Mouse (Mus musculus): ENCODE results near the gene Dpt.
A peak's percentile ranks its signal among the peaks of the same experiment; 100 is the strongest.

Gene Dpt

GRCm38 (mm10) chr1:164821307-164821706 is 24.9 kb downstream of the Dpt start:
- no peak for DNase-seq

GRCm38 (mm10) chr1:164821821-164822220 is 25.4 kb downstream of the Dpt start:
- no peak for DNase-seq

- DNase-seq, result no peak
Measured at GRCm38 (mm10) chr1:164822268-164822667, 25.8 kb downstream of the Dpt start.

- DNase-seq, result no peak
Measured at GRCm38 (mm10) chr1:164824896-164825295, 28.5 kb downstream of the Dpt start.

GRCm38 (mm10) chr1:164829881-164830280 is 33.4 kb downstream of the Dpt start:
- no peak for DNase-seq

GRCm38 (mm10) chr1:164832459-164832858 is 36.0 kb downstream of the Dpt start:
- no peak for DNase-seq

- DNase-seq, result no peak
Measured at GRCm38 (mm10) chr1:164848616-164849265, 52.3 kb downstream of the Dpt start.

- DNase-seq, result peak; percentile 16
Measured at GRCm38 (mm10) chr1:164855700-164856099, 59.3 kb downstream of the Dpt start.

GRCm38 (mm10) chr1:164859952-164860351 is 63.5 kb downstream of the Dpt start:
- DNase-seq, result no peak

GRCm38 (mm10) chr1:164860782-164861181 is 64.3 kb downstream of the Dpt start:
- DNase-seq, result no peak

- no peak for DNase-seq
Measured at GRCm38 (mm10) chr1:164861501-164861900, 65.1 kb downstream of the Dpt start.

GRCm38 (mm10) chr1:164862946-164863883 is 66.8 kb downstream of the Dpt start:
- no peak for DNase-seq

- no peak for DNase-seq
Measured at GRCm38 (mm10) chr1:164864666-164865065, 68.2 kb downstream of the Dpt start.

GRCm38 (mm10) chr1:164870694-164871093 is 74.2 kb downstream of the Dpt start:
- DNase-seq, result peak; percentile 65

Measured in lung, postnatal 14 days (tissue).